Mouse (Mus musculus) limb, embryonic 14.5 days (tissue): Measurements from ENCODE around the gene Aurka. TPM values are rescaled to one million over a fixed set of nuclear protein-coding genes. Genes with fewer than 3 reads are reported as not detected.

Experiments
- ATAC-seq: fragments of 200-750 bp; cut with Nextera tagmentation; 2 replicates; pipeline ENCODE4 v1.8.0; 2017; ENCODE audit warnings: low read depth, moderate number of reproducible peaks, moderate TSS enrichment; ENCODE audit not compliant: low FRiP score
- DNase-seq: peaks from one replicate; pipeline ENCODE4 v3.0.0-alpha.2; 2015; ENCODE audit warnings: low spot score
- H3K27ac ChIP-seq: fragments of 300-500 bp; sonication (generic); replicated peaks from 2 replicates; pipeline ENCODE4 v1.5.1; 2014; ENCODE audit warnings: low read depth, mild to moderate bottlenecking, low read length, moderate library complexity, mixed read lengths
- H3K27me3 ChIP-seq: fragments of 300-500 bp; sonication (generic); 2 replicates; pipeline ENCODE4 v1.6.1; 2014; ENCODE audit warnings: low read length, mixed read lengths; ENCODE audit not compliant: control insufficient read depth, insufficient read depth
- H3K36me3 ChIP-seq: fragments of 300-500 bp; sonication (generic); 2 replicates; pipeline ENCODE4 v1.6.1; 2014; ENCODE audit warnings: mild to moderate bottlenecking, low read length, moderate library complexity, mixed read lengths; ENCODE audit not compliant: control insufficient read depth, insufficient read depth
- H3K4me1 ChIP-seq: fragments of 300-500 bp; sonication (generic); 2 replicates; pipeline ENCODE4 v1.6.1; 2014; ENCODE audit warnings: antibody characterized with exemption, low read length, mixed read lengths; ENCODE audit not compliant: control insufficient read depth, insufficient read depth
- H3K4me2 ChIP-seq: fragments of 300-500 bp; sonication (generic); replicated peaks from 2 replicates; pipeline ENCODE4 v1.6.1; 2014; ENCODE audit warnings: low read depth, mild to moderate bottlenecking, low read length, moderate library complexity; ENCODE audit not compliant: severe bottlenecking
- H3K4me3 ChIP-seq: fragments of 300-500 bp; sonication (generic); replicated peaks from 2 replicates; pipeline ENCODE4 v1.5.1; 2014; ENCODE audit warnings: low read length
- H3K9ac ChIP-seq: fragments of 300-500 bp; sonication (generic); 2 replicates; pipeline ENCODE4 v1.6.1; 2014; ENCODE audit warnings: mild to moderate bottlenecking, low read depth, low read length, moderate library complexity; ENCODE audit not compliant: severe bottlenecking
- H3K9me3 ChIP-seq: fragments of 300-500 bp; sonication (generic); 2 replicates; pipeline ENCODE4 v1.6.1; 2016; ENCODE audit warnings: low read length; ENCODE audit not compliant: control insufficient read depth
- POLR2A ChIP-seq: fragments of 200-500 bp; IDR thresholded peaks from 2 replicates; pipeline ENCODE4 v1.8.0; 2012; ENCODE audit warnings: inconsistent platforms, mild to moderate bottlenecking, moderate library complexity, borderline replicate concordance; ENCODE audit not compliant: insufficient read depth, insufficient read length; ENCODE audit errors: extremely low read depth
- WGBS: fragments of 180-500 bp; shearing (Covaris S2); extraction: QIAGEN DNeasy Blood & Tissue Kit; methylation state at CpG from one replicate; pipeline ENCODE4 v1.1.7; 2014; 5-methylcytosine and 5-hydroxymethylcytosine counted together
- polyA plus RNA-seq, 2 experiments: library from polyadenylated mRNA; depleted of rRNA in 1 of 2; stranded (reverse) in 1 of 2; unstranded in 1 of 2; fragments of >200 nt; fragmentation: Nextera tagmentation in 1 of 2; extraction: Ambion mirVana in 1 of 2; gene quantifications; 2 replicates each; pipeline versions ENCODE4 v1.2.1 to v1.2.3; 2012 to 2014

Aurka gene
- polyA plus RNA-seq, 2 experiments: 58.7 to 85.3 TPM

DNA sequence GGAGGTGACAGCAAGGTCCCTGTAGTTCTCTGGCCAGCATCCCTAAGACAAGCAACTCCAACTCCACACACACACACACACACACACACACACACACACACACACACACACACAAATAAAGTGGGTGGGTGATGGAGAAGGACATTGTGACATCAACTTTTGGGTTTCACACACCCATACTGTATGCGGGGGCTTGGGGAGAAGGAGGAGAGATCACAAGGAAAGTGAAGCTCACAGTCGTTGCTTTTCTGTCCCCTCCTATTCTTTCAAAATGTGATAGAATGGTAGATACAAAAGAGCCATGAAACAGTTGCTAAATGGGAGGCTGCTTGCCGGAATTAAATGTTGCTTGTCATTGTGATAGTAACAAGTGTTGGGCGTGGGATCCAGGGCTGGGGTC lies 24.3 kb upstream of the Aurka start:
- Histone ChIP-seq H3K4me2 (no peak overlapping the region), H3K27me3 (no peaks in the 10 kb centered on the region), H3K9me3 (no peaks in the 10 kb centered on the region), H3K9ac (no peak overlapping the region), H3K36me3 (no peaks in the 10 kb centered on the region), H3K4me3 (no peak overlapping the region), H3K27ac (no peak overlapping the region), H3K4me1 (no peaks in the 10 kb centered on the region)
- 72% methylated on average over 4 of the region's 4 CpGs for WGBS
- no peak for TF ChIP-seq POLR2A
- no peak for ATAC-seq
- no peak for DNase-seq

DNA sequence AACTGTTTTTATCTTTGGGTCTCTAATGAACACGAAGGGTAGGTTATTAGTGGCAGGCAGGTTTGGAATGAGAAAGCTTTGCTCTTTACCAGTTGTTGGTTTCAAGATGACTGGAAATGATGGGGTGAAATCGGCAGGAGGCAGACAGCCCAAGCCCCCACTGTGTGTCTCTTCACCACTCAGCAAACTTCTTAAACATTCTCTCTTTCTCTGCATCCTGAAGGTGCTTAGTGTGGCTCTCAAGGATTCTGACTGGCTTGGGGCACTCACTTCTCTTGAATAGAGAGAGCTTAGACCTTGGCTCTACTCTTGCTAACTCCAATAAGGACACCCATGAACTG lies 23.7 kb upstream of the Aurka start:
- ATAC-seq (no peak), DNase-seq (no peak)
- H3K27ac ChIP-seq: no peak overlapping the region
- no peak overlapping the region for H3K9ac ChIP-seq
- H3K27me3 ChIP-seq: no peaks in the 10 kb centered on the region
- H3K36me3 ChIP-seq: no peaks in the 10 kb centered on the region
- no peak overlapping the region for H3K4me3 ChIP-seq
- no peaks in the 10 kb centered on the region for H3K9me3 ChIP-seq
- no peak for TF ChIP-seq POLR2A
- no peaks in the 10 kb centered on the region for H3K4me1 ChIP-seq
- WGBS: 76% methylated on average over 2 of the region's 2 CpGs
- H3K4me2 ChIP-seq: no peak overlapping the region

- DNase-seq (peak; percentile 41), ATAC-seq (no peak; the same call in 1 of the 2 replicates)
- TF ChIP-seq POLR2A: no peak
- WGBS: 28% methylated on average over 13 of the region's 13 CpGs
- no peaks in the 10 kb centered on the region for H3K36me3 ChIP-seq
- H3K9me3 ChIP-seq: no peaks in the 10 kb centered on the region
- H3K4me3 ChIP-seq: no peak within 1 kb of the TSS
- H3K4me1 ChIP-seq: no peaks in the 10 kb centered on the region
- H3K27me3 ChIP-seq: no peaks in the 10 kb centered on the region
- no peak within 1 kb of the TSS for H3K4me2 ChIP-seq
- no peak within 1 kb of the TSS for H3K27ac ChIP-seq
- H3K9ac ChIP-seq: no peak within 1 kb of the TSS
These were observed 23.2 kb upstream of the Aurka start, which contains the start of gene Cass4 for GRCm38 (mm10) chr2:172393391-172394051. TSS of gene Cass4 (plus strand) at chr2:172393794.

DNA sequence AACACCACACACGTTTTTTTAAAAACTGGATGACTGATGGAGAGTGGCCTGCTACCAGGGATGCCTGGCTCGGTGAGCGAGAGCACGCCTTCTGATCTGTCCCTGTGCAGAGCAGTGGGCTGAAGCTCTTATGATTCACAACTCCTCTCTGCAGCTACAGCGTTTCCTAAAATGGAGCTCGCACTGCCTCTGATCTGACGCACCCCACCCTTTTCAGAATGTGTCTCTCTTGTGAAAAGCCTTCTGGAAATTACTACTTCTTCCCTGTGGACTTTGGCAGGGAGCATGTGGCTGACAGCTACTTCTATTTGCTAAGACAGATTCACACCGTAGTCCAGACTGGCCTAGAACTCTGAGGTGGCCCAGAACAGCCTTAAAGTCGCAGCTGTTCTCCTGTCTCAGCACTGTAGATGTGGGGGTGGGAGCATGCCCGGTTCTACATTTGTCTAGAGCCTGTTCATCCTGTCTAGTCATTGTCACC lies 21.7 kb upstream of the Aurka start:
- ATAC-seq (no peak), DNase-seq (no peak)
- no peak for TF ChIP-seq POLR2A
- WGBS: 71% methylated on average over 10 of the region's 10 CpGs
- no peaks in the 10 kb centered on the region for H3K27me3 ChIP-seq
- no peaks in the 10 kb centered on the region for H3K9me3 ChIP-seq
- H3K4me3 ChIP-seq: no peak overlapping the region
- H3K9ac ChIP-seq: no peak overlapping the region
- no peaks in the 10 kb centered on the region for H3K36me3 ChIP-seq
- no peak overlapping the region for H3K27ac ChIP-seq
- H3K4me1 ChIP-seq: no peaks in the 10 kb centered on the region
- no peak overlapping the region for H3K4me2 ChIP-seq

- Histone ChIP-seq H3K4me1 (no peaks in the 10 kb centered on the region), H3K9me3 (no peaks in the 10 kb centered on the region), H3K4me2 (no peak overlapping the region), H3K4me3 (no peak overlapping the region), H3K36me3 (no peaks in the 10 kb centered on the region), H3K27me3 (no peaks in the 10 kb centered on the region), H3K27ac (no peak overlapping the region), H3K9ac (no peak overlapping the region)
- DNase-seq: no peak
- no peak for ATAC-seq
- no peak for TF ChIP-seq POLR2A
- WGBS: 25% methylated on average over 6 of the region's 6 CpGs
These were observed 20.0 kb upstream of the Aurka start for GRCm38 (mm10) chr2:172390341-172390740.
